Mouse (Mus musculus): ENCODE measurements around the gene Mapre3. TPM values are rescaled to one million over a fixed set of nuclear protein-coding genes. Genes with fewer than 3 reads are reported as not detected.

Gene Mapre3
- total and polyA plus RNA-seq, 3 experiments: 0.28 to 2.3 (median 1.6) TPM

- in situ Hi-C loops (cut with MboI; ENCODE audit: low pct_ligation_motif_present, low pct_unique_long_range_greater_than_20kb, low sequenced_read_pairs) (no loop called here), dilution Hi-C loops (cut with MboI; ENCODE audit: extremely low pct_ligation_motif_present, extremely low pct_unique_long_range_greater_than_20kb, low sequenced_read_pairs) (no loop called here)
- H3K9ac ChIP-seq (ENCODE audit: insufficient read depth, low read depth): no peak overlapping the region
- H3K9me3 ChIP-seq (replicated peaks; ENCODE audit: low read length): peaks cover 6% of the 10 kb centered on the region
- H3K27me3 ChIP-seq (replicated peaks): peaks cover 2% of the 10 kb centered on the region
- no peak for DNase-seq (ENCODE audit: extremely low read depth)
- no peaks in the 10 kb centered on the region for H3K4me1 ChIP-seq (ENCODE audit: control insufficient read depth in 1 of 2, insufficient read depth in 2 of 2)
- no peaks in the 10 kb centered on the region for H3K79me2 ChIP-seq (replicated peaks; ENCODE audit: control insufficient read depth, extremely low read depth, insufficient read depth, poor library complexity, severe bottlenecking)
- peaks cover 0 to 2% of the 10 kb centered on the region in 2 experiments for H3K36me3 ChIP-seq (replicated peaks in 1 of 2; ENCODE audit: control insufficient read depth in 1 of 2, insufficient read depth in 1 of 2, low read length in 1 of 2)
- H3K4me3 ChIP-seq (replicated peaks in 1 of 3; ENCODE audit: low read depth in 2 of 3, low read length in 2 of 3, poor library complexity in 1 of 3): no peak overlapping the region
- no peak overlapping the region for H3K4me2 ChIP-seq (ENCODE audit: insufficient read depth, low read depth, poor library complexity, severe bottlenecking)
- no peak overlapping the region for H3K27ac ChIP-seq (ENCODE audit: insufficient read depth, low read depth)
- TF ChIP-seq KAT2A (IDR thresholded peaks at IDR 0.05; ENCODE audit: insufficient replicate concordance, low read length) (no peak), HCFC1 (IDR thresholded peaks at IDR 0.05; ENCODE audit: low read depth, low read length) (no peak), MXI1 (IDR thresholded peaks at IDR 0.05; ENCODE audit: low read depth, low read length) (no peak), IRF4 (IDR thresholded peaks at IDR 0.05; ENCODE audit: low read depth, low read length) (no peak), ETS1 (conservative IDR thresholded peaks at IDR 0.05; ENCODE audit: low read depth, low read length) (no peak), TBP (conservative IDR thresholded peaks at IDR 0.05; ENCODE audit: low read depth, low read length) (no peak), JUND (conservative IDR thresholded peaks at IDR 0.05; ENCODE audit: low read depth, low read length) (no peak), USF2 (conservative IDR thresholded peaks at IDR 0.05; ENCODE audit: low read depth, low read length) (no peak), JUN (IDR thresholded peaks at IDR 0.05; ENCODE audit: insufficient read depth, low read depth, low read length) (no peak), MEF2A (IDR thresholded peaks at IDR 0.05; ENCODE audit: borderline replicate concordance, low read depth, low read length) (no peak), POLR2AphosphoS2 (IDR thresholded peaks at IDR 0.05; ENCODE audit: low read depth, low read length) (no peak), NELFE (IDR thresholded peaks at IDR 0.05; ENCODE audit: low read depth, low read length) (no peak), NRF1 (IDR thresholded peaks at IDR 0.05; ENCODE audit: low read depth, low read length) (no peak), TCF12 (IDR thresholded peaks at IDR 0.05; ENCODE audit: low read depth, low read length) (no peak), MAFK (IDR thresholded peaks at IDR 0.05; ENCODE audit: insufficient replicate concordance, low read length) (no peak), MYC (IDR thresholded peaks at IDR 0.05; ENCODE audit: low read depth, low read length) (no peak), CTCF (conservative IDR thresholded peaks at IDR 0.05 in 1 of 2, IDR thresholded peaks at IDR 0.05 in 1 of 2; ENCODE audit: low read depth in 2 of 2, low read length in 2 of 2) (no peak), POLR2A (IDR thresholded peaks at IDR 0.05; ENCODE audit: low read depth, low read length) (no peak), RCOR1 (conservative IDR thresholded peaks at IDR 0.05; ENCODE audit: low read depth, low read length) (no peak)
Measured at GRCm38 (mm10) chr5:30839731-30840130, 25.3 kb downstream of the Mapre3 start.

GRCm38 (mm10) chr5:30841896-30842295, 27.5 kb downstream of the Mapre3 start:
- Histone ChIP-seq H3K27ac (ENCODE audit: insufficient read depth, low read depth) (no peak overlapping the region), H3K36me3 (replicated peaks in 1 of 2; ENCODE audit: control insufficient read depth in 1 of 2, insufficient read depth in 1 of 2, low read length in 1 of 2) (no peaks in the 10 kb centered on the region), H3K27me3 (replicated peaks) (peaks cover 2% of the 10 kb centered on the region), H3K9me3 (replicated peaks; ENCODE audit: low read length) (peaks cover 3% of the 10 kb centered on the region), H3K4me1 (ENCODE audit: control insufficient read depth in 1 of 2, insufficient read depth in 2 of 2) (no peaks in the 10 kb centered on the region), H3K9ac (ENCODE audit: insufficient read depth, low read depth) (no peak overlapping the region), H3K79me2 (replicated peaks; ENCODE audit: control insufficient read depth, extremely low read depth, insufficient read depth, poor library complexity, severe bottlenecking) (0 out of 2 replicates have a peak, but pooled peaks cover 2% of the 10 kb centered on the region), H3K4me2 (ENCODE audit: insufficient read depth, low read depth, poor library complexity, severe bottlenecking) (no peak overlapping the region), H3K4me3 (replicated peaks in 1 of 3; ENCODE audit: low read depth in 2 of 3, low read length in 2 of 3, poor library complexity in 1 of 3) (no peak overlapping the region)
- TF ChIP-seq KAT2A (IDR thresholded peaks at IDR 0.05; ENCODE audit: insufficient replicate concordance, low read length) (no peak), MYC (IDR thresholded peaks at IDR 0.05; ENCODE audit: low read depth, low read length) (no peak), GABPA (IDR thresholded peaks at IDR 0.05; ENCODE audit: insufficient replicate concordance, low read depth, low read length) (no peak), USF2 (conservative IDR thresholded peaks at IDR 0.05; ENCODE audit: low read depth, low read length) (no peak), JUND (conservative IDR thresholded peaks at IDR 0.05; ENCODE audit: low read depth, low read length) (no peak), BHLHE40 (IDR thresholded peaks at IDR 0.05; ENCODE audit: low read depth, low read length) (no peak), MAZ (IDR thresholded peaks at IDR 0.05; ENCODE audit: low read depth, low read length) (no peak), UBTF (IDR thresholded peaks at IDR 0.05; ENCODE audit: low read depth, low read length) (no peak), JUN (IDR thresholded peaks at IDR 0.05; ENCODE audit: insufficient read depth, low read depth, low read length) (no peak), PAX5 (IDR thresholded peaks at IDR 0.05; ENCODE audit: low read length) (no peak), RCOR1 (conservative IDR thresholded peaks at IDR 0.05; ENCODE audit: low read depth, low read length) (no peak), USF1 (IDR thresholded peaks at IDR 0.05; ENCODE audit: low read depth, low read length) (no peak), ZKSCAN1 (IDR thresholded peaks at IDR 0.05; ENCODE audit: borderline replicate concordance, low read depth, low read length) (no peak), MAX (IDR thresholded peaks at IDR 0.05; ENCODE audit: low read length) (no peak), CHD1 (IDR thresholded peaks at IDR 0.05; ENCODE audit: low read depth, low read length) (no peak)
- no peak for DNase-seq (ENCODE audit: extremely low read depth)
- dilution Hi-C loops (cut with MboI; ENCODE audit: extremely low pct_ligation_motif_present, extremely low pct_unique_long_range_greater_than_20kb, low sequenced_read_pairs): no loop called here
- in situ Hi-C loops (cut with MboI; ENCODE audit: low pct_ligation_motif_present, low pct_unique_long_range_greater_than_20kb, low sequenced_read_pairs): no loop called here

All from CH12.LX (cell line).